Mouse (Mus musculus) embryonic facial prominence, embryonic 11.5 days (tissue): ENCODE data around the gene Xirp1. TPM values are rescaled to one million over a fixed set of nuclear protein-coding genes. Genes with fewer than 3 reads are reported as not detected.

Experiments
- ATAC-seq: fragments of 200-750 bp; cut with Nextera tagmentation; replicated peaks from 2 replicates; pipeline ENCODE4 v1.8.0; 2017; ENCODE audit warnings: low read depth; ENCODE audit not compliant: insufficient number of reproducible peaks, low FRiP score, low TSS enrichment
- DNase-seq: peaks from one replicate; pipeline ENCODE4 v3.0.0-alpha.2; 2015; ENCODE audit warnings: low spot score
- H3K27ac ChIP-seq: fragments of 300-500 bp; sonication (generic); replicated peaks from 2 replicates; pipeline ENCODE4 v1.5.1; 2014; ENCODE audit warnings: mild to moderate bottlenecking, low read depth, low read length, control low read depth
- H3K27me3 ChIP-seq: fragments of 300-500 bp; sonication (generic); 2 replicates; pipeline ENCODE4 v1.6.1; 2014; ENCODE audit warnings: mild to moderate bottlenecking, low read length, moderate library complexity, mixed read lengths; ENCODE audit not compliant: control insufficient read depth, insufficient read depth
- H3K36me3 ChIP-seq: fragments of 300-500 bp; sonication (generic); replicated peaks from 2 replicates; pipeline ENCODE4 v1.6.1; 2014; ENCODE audit warnings: low read depth, mild to moderate bottlenecking, low read length, moderate library complexity, mixed read lengths; ENCODE audit not compliant: control insufficient read depth, insufficient read depth
- H3K4me1 ChIP-seq: fragments of 300-500 bp; sonication (generic); 2 replicates; pipeline ENCODE4 v1.6.1; 2014; ENCODE audit warnings: low read length, mixed read lengths; ENCODE audit not compliant: control insufficient read depth, insufficient read depth
- H3K4me2 ChIP-seq: fragments of 300-500 bp; sonication (generic); 2 replicates; pipeline ENCODE4 v1.6.1; 2014; ENCODE audit warnings: low read depth, mild to moderate bottlenecking, control low read depth, low read length, moderate library complexity
- H3K4me3 ChIP-seq: fragments of 300-500 bp; sonication (generic); 2 replicates; pipeline ENCODE4 v1.5.1; 2014; ENCODE audit warnings: low read depth, low read length, control low read depth
- H3K9ac ChIP-seq: fragments of 300-500 bp; sonication (generic); replicated peaks from 2 replicates; pipeline ENCODE4 v1.6.1; 2014; ENCODE audit warnings: mild to moderate bottlenecking, control low read depth, low read length
- H3K9me3 ChIP-seq: fragments of 300-500 bp; sonication (generic); replicated peaks from 2 replicates; pipeline ENCODE4 v1.6.1; 2016; ENCODE audit warnings: mild to moderate bottlenecking, low read length, inconsistent platforms, mixed read lengths; ENCODE audit not compliant: control insufficient read depth
- WGBS: fragments of 180-500 bp; shearing (Covaris S2); extraction: QIAGEN DNeasy Blood & Tissue Kit; methylation state at CpG from one replicate; pipeline ENCODE4 v1.1.7; 2014; 5-methylcytosine and 5-hydroxymethylcytosine counted together
- polyA plus RNA-seq: library from polyadenylated mRNA; unstranded; fragments of >200 nt; fragmentation: Nextera tagmentation; extraction: Ambion mirVana; gene quantifications from 2 replicates; pipeline ENCODE4 v1.2.1, GENCODE M21; 2014

Xirp1 gene
- polyA plus RNA-seq, 1 experiment from 2014 or later, result 0.13 TPM

- Histone ChIP-seq H3K9me3 (no peaks in the 10 kb centered on the region), H3K4me1 (no peaks in the 10 kb centered on the region), H3K4me2 (no peak overlapping the region), H3K9ac (no peak overlapping the region), H3K27ac (no peak overlapping the region), H3K4me3 (no peak overlapping the region), H3K36me3 (no peaks in the 10 kb centered on the region), H3K27me3 (no peaks in the 10 kb centered on the region)
- 83% methylated on average over 9 of the region's 9 CpGs for WGBS
- ATAC-seq (no peak), DNase-seq (no peak)
Measured at GRCm38 (mm10) chr9:120056201-120056600, 32.8 kb upstream of the Xirp1 start.

DNA sequence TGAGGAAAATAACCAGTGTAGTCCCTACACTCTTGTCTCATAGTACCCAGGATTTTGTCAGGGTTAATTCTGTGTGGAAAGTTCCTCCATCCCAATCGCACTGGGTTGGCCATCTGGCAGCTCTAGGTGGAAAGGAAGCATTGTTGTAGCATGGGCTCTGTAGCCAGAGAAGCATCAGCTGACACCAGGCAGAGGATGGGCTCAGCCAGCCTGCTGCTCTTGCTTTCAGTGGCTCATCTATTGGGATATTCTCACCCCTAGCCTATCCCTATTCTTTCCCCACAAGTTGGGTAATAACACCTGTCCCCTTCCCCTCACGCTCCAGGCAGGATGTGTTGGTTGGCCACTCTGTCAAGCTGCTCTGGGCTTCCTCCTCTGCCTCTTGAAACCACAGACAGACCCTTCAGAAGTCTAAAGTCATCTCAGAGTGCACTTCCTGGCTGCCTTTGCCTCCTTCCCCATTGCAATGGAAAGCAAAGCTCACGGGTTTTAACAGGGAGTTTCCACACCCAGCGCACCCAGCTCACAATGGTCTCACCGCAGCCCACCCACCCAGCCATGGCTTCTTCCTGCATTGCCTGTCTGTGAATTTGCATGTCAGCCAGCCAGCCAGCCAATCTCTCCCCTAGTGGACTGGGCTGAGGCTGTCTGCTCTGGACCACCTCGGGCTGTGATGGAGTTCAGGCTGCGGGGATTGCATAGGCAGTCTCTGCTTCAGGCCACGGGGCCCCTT lies 31.3 kb upstream of the Xirp1 start:
- Histone ChIP-seq H3K27ac (no peak overlapping the region), H3K27me3 (no peaks in the 10 kb centered on the region), H3K9ac (peak overlapping the region; percentile 6; the same call in 1 of the 2 replicates), H3K36me3 (no peaks in the 10 kb centered on the region), H3K4me2 (no peak overlapping the region), H3K4me3 (no peak overlapping the region), H3K9me3 (no peaks in the 10 kb centered on the region), H3K4me1 (no peaks in the 10 kb centered on the region)
- ATAC-seq (no peak), DNase-seq (peak; percentile 12)
- WGBS, result 56% methylated on average over 8 of the region's 8 CpGs

DNA sequence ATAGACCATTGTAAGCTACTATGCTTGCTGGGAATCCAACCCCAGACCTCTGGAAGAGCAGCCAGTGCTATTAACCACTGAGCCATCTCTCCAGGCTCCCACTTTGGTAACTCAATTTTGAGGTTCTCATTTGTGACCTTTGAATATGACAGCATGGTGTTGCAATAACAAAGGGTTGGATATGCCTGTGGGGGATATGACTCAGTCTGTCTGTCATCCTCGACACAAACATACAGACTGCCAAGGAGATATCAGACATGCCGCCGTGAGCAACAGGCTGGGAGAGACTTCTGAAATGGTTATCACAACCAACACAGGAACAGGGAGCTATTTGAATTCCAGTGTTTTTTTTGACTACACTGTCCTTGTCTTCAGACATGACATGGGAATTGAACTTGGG lies 26.0 kb upstream of the Xirp1 start:
- ATAC-seq, result no peak
- Histone ChIP-seq H3K27me3 (no peaks in the 10 kb centered on the region), H3K4me1 (no peaks in the 10 kb centered on the region), H3K4me3 (no peak overlapping the region), H3K4me2 (no peak overlapping the region), H3K27ac (no peak overlapping the region), H3K9ac (no peak overlapping the region), H3K9me3 (no peaks in the 10 kb centered on the region), H3K36me3 (no peaks in the 10 kb centered on the region)
- 84% methylated on average over 3 of the region's 3 CpGs for WGBS
- no peak for DNase-seq

GRCm38 (mm10) chr9:120048495-120048894 lies 25.1 kb upstream of the Xirp1 start:
- Histone ChIP-seq H3K27me3 (no peaks in the 10 kb centered on the region), H3K4me1 (no peaks in the 10 kb centered on the region), H3K36me3 (no peaks in the 10 kb centered on the region), H3K4me2 (no peak overlapping the region), H3K9ac (no peak overlapping the region), H3K4me3 (no peak overlapping the region), H3K27ac (no peak overlapping the region), H3K9me3 (no peaks in the 10 kb centered on the region)
- WGBS, result 70% methylated on average over 6 of the region's 6 CpGs
- DNase-seq, result no peak
- ATAC-seq, result no peak

DNA sequence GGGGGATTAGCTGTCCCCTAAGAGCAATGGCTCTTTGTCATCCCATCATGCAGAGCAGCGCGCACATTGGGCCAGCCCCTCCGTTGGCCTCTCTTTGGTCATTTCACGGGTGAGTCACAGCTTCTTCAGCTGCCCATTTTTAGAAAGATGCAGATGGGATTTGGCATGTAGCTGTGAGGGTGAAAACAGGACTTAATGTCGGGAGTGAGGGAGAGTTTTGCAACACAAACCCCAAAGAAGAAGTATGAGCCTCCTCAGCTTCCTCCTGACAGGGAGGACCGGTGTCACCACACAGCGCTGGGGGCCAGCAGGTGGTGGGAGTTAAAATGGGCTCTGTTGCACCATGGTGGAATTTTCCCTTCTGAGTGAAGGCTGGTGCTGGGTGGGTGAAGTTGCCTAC lies 19.7 kb upstream of the Xirp1 start:
- Histone ChIP-seq H3K36me3 (no peaks in the 10 kb centered on the region), H3K27me3 (no peaks in the 10 kb centered on the region), H3K9ac (no peak overlapping the region), H3K9me3 (no peaks in the 10 kb centered on the region), H3K4me2 (no peak overlapping the region), H3K27ac (no peak overlapping the region), H3K4me3 (no peak overlapping the region), H3K4me1 (no peaks in the 10 kb centered on the region)
- DNase-seq (no peak), ATAC-seq (no peak)
- WGBS, result 82% methylated on average over 7 of the region's 7 CpGs

- ATAC-seq (no peak), DNase-seq (no peak)
- H3K9ac ChIP-seq, result no peak overlapping the region
- no peak overlapping the region for H3K4me3 ChIP-seq
- H3K4me1 ChIP-seq, result no peaks in the 10 kb centered on the region
- no peaks in the 10 kb centered on the region for H3K27me3 ChIP-seq
- H3K9me3 ChIP-seq, result no peaks in the 10 kb centered on the region
- H3K27ac ChIP-seq, result no peak overlapping the region
- H3K36me3 ChIP-seq, result no peaks in the 10 kb centered on the region
- 81% methylated on average over 7 of the region's 7 CpGs for WGBS
- no peak overlapping the region for H3K4me2 ChIP-seq
Measured at GRCm38 (mm10) chr9:120037414-120037813, 14.0 kb upstream of the Xirp1 start.

GRCm38 (mm10) chr9:120034375-120034774 lies 11.0 kb upstream of the Xirp1 start:
- WGBS, result 80% methylated on average over 8 of the region's 8 CpGs
- H3K9ac ChIP-seq, result no peak overlapping the region
- DNase-seq (no peak), ATAC-seq (no peak)
- no peak overlapping the region for H3K4me3 ChIP-seq
- no peaks in the 10 kb centered on the region for H3K36me3 ChIP-seq
- no peaks in the 10 kb centered on the region for H3K9me3 ChIP-seq
- H3K4me2 ChIP-seq, result no peak overlapping the region
- H3K4me1 ChIP-seq, result no peaks in the 10 kb centered on the region
- no peak overlapping the region for H3K27ac ChIP-seq
- H3K27me3 ChIP-seq, result no peaks in the 10 kb centered on the region

GRCm38 (mm10) chr9:120032710-120033109 lies 9.3 kb upstream of the Xirp1 start:
- Histone ChIP-seq H3K27me3 (no peaks in the 10 kb centered on the region), H3K36me3 (no peaks in the 10 kb centered on the region), H3K4me2 (no peak overlapping the region), H3K4me3 (no peak overlapping the region), H3K27ac (no peak overlapping the region), H3K4me1 (no peaks in the 10 kb centered on the region), H3K9me3 (no peaks in the 10 kb centered on the region), H3K9ac (no peak overlapping the region)
- ATAC-seq (no peak), DNase-seq (no peak)
- WGBS, result 85% methylated on average over 6 of the region's 6 CpGs
